9 mouse cellular contexts compared by ENCODE assay signal in genomic region chr5:135400244-135400643, GRCm38 (mm10). TPM values are rescaled to one million over a fixed set of nuclear protein-coding genes. Genes with fewer than 3 reads are reported as not detected.
A peak's percentile ranks its signal among the peaks of the same experiment; 100 is the strongest.
DNase-seq lines count a peak whose midpoint lies in the region; ATAC-seq and TF ChIP-seq lines count a peak whose summit lies in the region.
"Had no signal": no experiment of that assay in that cellular context is flagged by ENCODE, and none has a peak within 500 bp of the region (broad histone marks: within the 10 kb centered on the region; RNA-seq: fewer than 3 reads in every experiment).

No protein-coding gene starts in this region.

- H3K27ac ChIP-seq in liver, postnatal 0 days (ENCODE audit: low read depth), result no peak overlapping the region
- H3K27ac ChIP-seq: heart, embryonic 13.5 days had no signal

- H3K36me3 ChIP-seq in liver, postnatal 0 days (replicated peaks; ENCODE audit: insufficient read depth, low read length), result no peaks in the 10 kb centered on the region
- H3K36me3 ChIP-seq: heart, embryonic 13.5 days had no signal

- H3K4me1 ChIP-seq in liver, postnatal 0 days (ENCODE audit: insufficient read depth), result 0 out of 2 replicates have a peak, but pooled peaks cover 3% of the 10 kb centered on the region
- H3K4me1 ChIP-seq: heart, embryonic 13.5 days had no signal

- DNase-seq in CD4-positive helper T cell, adult 2 months (ENCODE audit: low read depth, low spot score), result peak; percentile 60
- peak; percentile 53 for DNase-seq in T-cell, adult 2 months (ENCODE audit: low spot score)
- peak; percentile 80 for DNase-seq in cerebellum, postnatal 36 days
- DNase-seq in gastrocnemius, postnatal 25 days, result peak; percentile 47
- DNase-seq in kidney, postnatal 25 days, result peak; percentile 77 to 92
- DNase-seq in liver, postnatal 0 days, result peak; percentile 86
- peak; percentile 92 for DNase-seq in retina, embryonic 14.5 days (ENCODE audit: low spot score)
- peak; percentile 60 to 69 for DNase-seq in thymus, postnatal 36 days

- no peak overlapping the region for H3K4me3 ChIP-seq in liver, postnatal 0 days (ENCODE audit: low read depth, low read length)
- H3K4me3 ChIP-seq: heart, embryonic 13.5 days had no signal

- no peak for TF ChIP-seq EP300 in liver, postnatal 0 days (IDR thresholded peaks at IDR 0.05; ENCODE audit: low read depth)

- TF ChIP-seq CTCF in liver, postnatal 0 days (IDR thresholded peaks at IDR 0.05; ENCODE audit: low read depth), result peak; percentile 97

- ATAC-seq in liver, postnatal 0 days, result peak; percentile 48; the same call in 1 of the 2 replicates

- WGBS in liver, postnatal 0 days (ENCODE audit: insufficient replicate concordance), result 0% methylated on average over 2 of the region's 2 CpGs

- H3K4me2 ChIP-seq in liver, postnatal 0 days (ENCODE audit: low read depth, low read length), result no peak overlapping the region
- H3K4me2 ChIP-seq: heart, embryonic 13.5 days had no signal

- no peak overlapping the region for H3K9ac ChIP-seq in liver, postnatal 0 days (replicated peaks)
- H3K9ac ChIP-seq: heart, embryonic 13.5 days had no signal

- no peaks in the 10 kb centered on the region for H3K27me3 ChIP-seq in liver, postnatal 0 days (ENCODE audit: insufficient read depth, low read length)
- H3K27me3 ChIP-seq: heart, embryonic 13.5 days had no signal

- no peaks in the 10 kb centered on the region for H3K9me3 ChIP-seq in liver, postnatal 0 days (ENCODE audit: low read length)
- H3K9me3 ChIP-seq: heart, embryonic 13.5 days had no signal

RNA-seq across cellular contexts. Expression of gene Pom121, which starts 5.9 kb away (rescaled TPM):
- total RNA-seq in gastrocnemius, postnatal 25 days (2021), result 1 to 10 TPM; 8.3 to 9.4 TPM
- polyA plus RNA-seq in liver, postnatal 0 days (2015; fragmentation: Nextera tagmentation; extraction: Ambion mirVana), result 3.2 and 3.5 TPM in 2 replicates

RNA-seq across cellular contexts. Expression of gene Nsun5, which starts 30.5 kb away (rescaled TPM):
- 10 to 100 TPM in 1 of 2 experiments, 1 to 10 TPM in 1; 8.9 to 10.2 TPM for total RNA-seq in gastrocnemius, postnatal 25 days (2021)
- polyA plus RNA-seq in liver, postnatal 0 days (2015; fragmentation: Nextera tagmentation; extraction: Ambion mirVana), result 9.4 and 10.0 TPM in 2 replicates

RNA-seq across cellular contexts. Expression of gene Trim50, which starts 47.1 kb away (rescaled TPM):
- not detected for total RNA-seq in gastrocnemius, postnatal 25 days (2021)
- not detected in 2 replicates for polyA plus RNA-seq in liver, postnatal 0 days (2015; fragmentation: Nextera tagmentation; extraction: Ambion mirVana)
- polyA plus RNA-seq: heart, embryonic 13.5 days had no signal

RNA-seq across cellular contexts. Expression of gene Fkbp6, which starts 50.4 kb away (rescaled TPM):
- not detected for total RNA-seq in gastrocnemius, postnatal 25 days (2021)
- not detected in 2 replicates for polyA plus RNA-seq in liver, postnatal 0 days (2015; fragmentation: Nextera tagmentation; extraction: Ambion mirVana)
